Mouse (Mus musculus): ENCODE measurements around the gene Gm20388. TPM values are rescaled to one million over a fixed set of nuclear protein-coding genes. Genes with fewer than 3 reads are reported as not detected.

Gm20388 gene
- polyA plus RNA-seq, 1 experiment from 2014 or later, result not detected

DNA sequence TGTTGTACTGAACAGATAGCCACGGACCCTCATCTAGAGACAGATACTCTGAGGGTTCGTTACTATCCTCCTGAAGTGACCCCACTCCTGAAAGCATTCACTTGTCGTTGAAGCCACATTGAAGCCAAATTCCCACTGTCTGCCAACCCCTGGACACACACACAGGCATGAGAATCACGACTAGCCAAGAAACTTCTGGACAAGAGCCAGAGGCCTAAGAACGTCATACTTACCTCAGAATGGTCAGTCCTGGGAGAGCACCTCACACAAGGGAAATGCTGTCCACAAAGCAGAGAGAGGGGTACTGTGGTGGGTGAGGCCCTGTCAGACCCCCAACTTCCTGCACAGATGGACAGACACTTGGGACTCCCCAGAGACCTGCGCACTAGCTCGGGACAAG is 1985.3 kb downstream of the Gm20388 start:
- Histone ChIP-seq H3K4me2 (no peak overlapping the region), H3K9me3 (ENCODE audit: control insufficient read depth, low read length) (no peaks in the 10 kb centered on the region), H3K27me3 (ENCODE audit: control insufficient read depth, insufficient read depth, low read length) (no peaks in the 10 kb centered on the region), H3K9ac (ENCODE audit: low read length) (no peak overlapping the region), H3K4me1 (ENCODE audit: control insufficient read depth, insufficient read depth, low read length) (peaks cover 36% of the 10 kb centered on the region), H3K27ac (ENCODE audit: low read depth, low read length) (no peak overlapping the region), H3K4me3 (ENCODE audit: low read depth, low read length) (no peak overlapping the region), H3K36me3 (ENCODE audit: control insufficient read depth, insufficient read depth, low read length) (no peaks in the 10 kb centered on the region)
- WGBS, result 84% methylated on average over 7 of the region's 7 CpGs
- ATAC-seq (ENCODE audit: low FRiP score) (no peak), DNase-seq (ENCODE audit: low spot score, missing footprints) (no peak)

DNA sequence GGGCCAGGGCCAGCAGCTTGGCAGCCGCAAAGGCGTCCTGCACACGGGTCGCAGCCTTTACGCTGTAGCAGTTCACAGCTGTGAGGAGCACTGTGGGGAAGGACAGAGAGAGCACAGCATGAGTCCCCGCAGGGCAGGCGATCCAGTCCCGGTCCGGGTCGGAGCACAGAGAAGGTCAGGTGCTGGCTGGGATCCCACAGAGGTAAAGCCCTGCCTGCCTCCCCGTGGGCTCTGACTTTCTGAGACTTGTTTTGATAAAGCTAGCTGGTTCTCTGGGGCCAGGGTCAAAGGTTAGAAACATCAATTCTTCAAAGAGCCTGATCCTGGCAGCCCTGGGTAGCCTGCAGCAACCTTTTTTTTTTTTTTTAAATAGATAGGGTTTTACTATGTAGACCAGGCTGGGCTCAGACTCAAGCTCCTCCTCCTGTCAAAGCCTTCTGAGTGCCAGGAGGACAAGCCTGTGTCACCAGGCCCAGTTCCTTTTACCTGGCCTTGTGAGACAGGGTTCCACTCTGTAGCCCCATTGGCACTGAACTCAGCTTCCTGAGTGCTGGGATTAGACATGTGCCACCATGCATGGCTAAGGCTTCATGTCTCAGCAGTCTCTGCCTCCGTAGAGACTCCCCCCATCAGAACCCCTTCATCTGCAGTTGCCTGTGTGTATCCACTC is 1986.0 kb downstream of the Gm20388 start:
- Histone ChIP-seq H3K36me3 (ENCODE audit: control insufficient read depth, insufficient read depth, low read length) (no peaks in the 10 kb centered on the region), H3K9me3 (ENCODE audit: control insufficient read depth, low read length) (no peaks in the 10 kb centered on the region), H3K9ac (ENCODE audit: low read length) (no peak overlapping the region), H3K27me3 (ENCODE audit: control insufficient read depth, insufficient read depth, low read length) (no peaks in the 10 kb centered on the region), H3K4me2 (no peak overlapping the region; the same call in 1 of the 2 replicates), H3K27ac (ENCODE audit: low read depth, low read length) (no peak overlapping the region), H3K4me1 (ENCODE audit: control insufficient read depth, insufficient read depth, low read length) (peaks cover 37% of the 10 kb centered on the region), H3K4me3 (ENCODE audit: low read depth, low read length) (no peak overlapping the region)
- 28% methylated on average over 12 of the region's 12 CpGs for WGBS
- ATAC-seq (ENCODE audit: low FRiP score) (no peak), DNase-seq (ENCODE audit: low spot score, missing footprints) (no peak)

GRCm38 (mm10) chr8:121897205-121897604 is 1986.6 kb downstream of the Gm20388 start:
- DNase-seq (ENCODE audit: low spot score, missing footprints) (no peak), ATAC-seq (ENCODE audit: low FRiP score) (no peak)
- Histone ChIP-seq H3K27ac (ENCODE audit: low read depth, low read length) (0 out of 2 replicates have a peak overlapping the region, but pooled peaks have one; percentile 79), H3K36me3 (ENCODE audit: control insufficient read depth, insufficient read depth, low read length) (no peaks in the 10 kb centered on the region), H3K27me3 (ENCODE audit: control insufficient read depth, insufficient read depth, low read length) (no peaks in the 10 kb centered on the region), H3K9me3 (ENCODE audit: control insufficient read depth, low read length) (no peaks in the 10 kb centered on the region), H3K4me2 (no peak overlapping the region), H3K4me1 (ENCODE audit: control insufficient read depth, insufficient read depth, low read length) (peaks cover 39% of the 10 kb centered on the region), H3K4me3 (ENCODE audit: low read depth, low read length) (no peak overlapping the region), H3K9ac (ENCODE audit: low read length) (no peak overlapping the region)
- WGBS, result 77% methylated on average over 9 of the region's 9 CpGs

DNA sequence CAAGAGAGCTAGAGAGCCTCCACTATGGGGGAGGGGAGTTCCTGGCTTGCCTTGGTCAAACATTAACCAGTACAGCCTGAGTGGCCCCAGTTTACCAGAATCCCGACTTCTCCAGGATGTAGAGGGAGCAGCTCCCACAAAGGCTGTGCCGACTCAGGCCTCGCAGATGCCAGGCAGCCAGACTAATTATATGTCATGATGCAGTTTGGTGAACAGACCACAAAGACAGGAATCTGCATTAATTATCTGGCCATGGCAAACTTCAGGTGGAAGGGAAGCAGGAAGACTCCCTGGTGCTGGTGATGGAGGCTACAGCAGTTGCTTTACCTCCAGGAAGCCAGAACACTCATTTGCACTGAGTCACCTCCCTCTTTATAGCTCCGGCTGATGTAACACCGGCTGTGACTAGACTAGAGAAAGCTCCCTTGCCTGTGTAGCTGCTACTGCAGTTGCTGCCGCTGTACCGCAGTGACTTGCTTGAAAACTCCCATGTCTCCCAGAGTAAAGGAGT is 1987.3 kb downstream of the Gm20388 start:
- Histone ChIP-seq H3K9ac (ENCODE audit: low read length) (peak overlapping the region; percentile 58), H3K4me3 (ENCODE audit: low read depth, low read length) (no peak overlapping the region), H3K36me3 (ENCODE audit: control insufficient read depth, insufficient read depth, low read length) (no peaks in the 10 kb centered on the region), H3K27me3 (ENCODE audit: control insufficient read depth, insufficient read depth, low read length) (no peaks in the 10 kb centered on the region), H3K27ac (ENCODE audit: low read depth, low read length) (peak overlapping the region; percentile 79), H3K4me1 (ENCODE audit: control insufficient read depth, insufficient read depth, low read length) (peaks cover 39% of the 10 kb centered on the region), H3K4me2 (peak overlapping the region; percentile 17), H3K9me3 (ENCODE audit: control insufficient read depth, low read length) (no peaks in the 10 kb centered on the region)
- DNase-seq (ENCODE audit: low spot score, missing footprints) (no peak), ATAC-seq (ENCODE audit: low FRiP score) (no peak)
- WGBS, result 30% methylated on average over 7 of the region's 7 CpGs

DNA sequence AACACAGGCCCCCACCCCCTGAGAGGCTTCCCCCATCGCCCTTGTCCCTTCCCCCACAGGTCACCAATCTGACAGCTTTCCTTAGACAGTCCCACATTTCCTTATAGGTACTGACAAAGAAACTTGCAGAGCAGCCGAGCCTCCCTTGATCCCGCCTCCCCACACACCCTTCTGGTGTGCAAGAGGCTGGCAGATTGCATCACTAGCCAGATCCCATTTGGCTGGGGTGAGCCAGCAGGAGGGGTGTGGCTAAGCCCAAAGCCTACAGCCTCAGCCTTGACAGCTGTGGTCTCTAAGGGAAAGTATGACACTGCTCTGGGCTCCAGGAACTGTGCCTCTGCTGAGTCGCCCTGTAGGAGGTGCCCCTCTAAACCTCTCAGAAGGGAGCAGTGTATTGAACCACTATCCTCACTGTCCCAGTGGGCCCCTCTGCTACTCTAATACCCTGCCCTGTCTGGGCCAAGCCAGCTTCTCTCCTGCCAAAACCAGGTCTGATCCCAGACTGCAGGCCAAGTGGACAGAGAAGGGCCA is 1987.8 kb downstream of the Gm20388 start:
- Histone ChIP-seq H3K4me1 (ENCODE audit: control insufficient read depth, insufficient read depth, low read length) (peaks cover 39% of the 10 kb centered on the region), H3K4me2 (peak overlapping the region; percentile 21), H3K9ac (ENCODE audit: low read length) (peak overlapping the region; percentile 58), H3K27ac (ENCODE audit: low read depth, low read length) (peak overlapping the region; percentile 79), H3K27me3 (ENCODE audit: control insufficient read depth, insufficient read depth, low read length) (no peaks in the 10 kb centered on the region), H3K9me3 (ENCODE audit: control insufficient read depth, low read length) (no peaks in the 10 kb centered on the region), H3K36me3 (ENCODE audit: control insufficient read depth, insufficient read depth, low read length) (no peaks in the 10 kb centered on the region), H3K4me3 (ENCODE audit: low read depth, low read length) (no peak overlapping the region)
- 5% methylated on average over 4 of the region's 4 CpGs for WGBS
- ATAC-seq (ENCODE audit: low FRiP score) (peak; percentile 88), DNase-seq (ENCODE audit: low spot score, missing footprints) (peak; percentile 93)

DNA sequence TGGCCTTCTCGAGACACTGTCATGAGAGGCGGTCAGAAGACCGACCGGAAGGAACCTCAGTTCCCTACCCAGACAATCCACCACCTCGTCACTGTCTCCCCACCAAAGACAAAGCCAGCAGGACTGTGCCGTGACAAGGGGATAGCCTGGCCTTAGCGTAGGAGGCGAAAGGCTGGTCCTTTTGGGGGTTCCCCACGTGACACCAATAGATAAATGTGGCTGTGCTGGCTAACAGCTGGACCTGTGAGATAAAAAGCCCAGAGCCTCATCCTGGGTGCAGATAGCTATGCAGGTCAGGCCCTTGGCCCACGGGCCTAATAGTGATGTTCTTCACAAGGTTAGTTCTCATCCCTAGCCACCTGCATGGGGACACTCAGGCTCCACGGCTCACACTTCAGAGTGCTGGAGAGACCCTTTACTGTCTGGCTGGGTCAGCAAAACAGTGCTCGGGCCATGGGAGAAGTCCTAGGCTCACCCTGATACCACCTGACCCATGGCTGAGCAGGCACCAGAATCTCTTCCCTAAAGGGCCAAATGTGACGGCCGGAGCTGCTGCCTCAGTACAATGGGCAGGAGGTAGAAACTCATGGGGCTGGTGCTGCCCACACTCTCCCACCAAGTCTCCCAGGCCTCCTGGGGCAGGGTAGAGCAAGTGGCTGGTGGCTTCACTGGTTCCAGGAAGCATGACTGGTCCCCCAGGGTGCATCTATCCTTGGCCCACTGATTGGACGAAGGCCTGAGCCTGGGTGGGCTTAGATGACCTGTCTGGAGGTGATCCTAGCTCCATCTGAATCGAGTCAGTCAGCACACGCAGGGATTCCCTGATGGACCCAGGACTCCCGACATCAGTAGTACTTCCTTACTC is 1988.8 kb downstream of the Gm20388 start:
- WGBS, result 69% methylated on average over 18 of the region's 18 CpGs
- no peaks in the 10 kb centered on the region for H3K36me3 ChIP-seq (ENCODE audit: control insufficient read depth, insufficient read depth, low read length)
- no peaks in the 10 kb centered on the region for H3K27me3 ChIP-seq (ENCODE audit: control insufficient read depth, insufficient read depth, low read length)
- peak overlapping the region; percentile 79 for H3K27ac ChIP-seq (ENCODE audit: low read depth, low read length)
- 0 out of 2 replicates have a peak, but pooled peaks have one; percentile 8 for ATAC-seq (ENCODE audit: low FRiP score)
- H3K4me2 ChIP-seq, result no peak overlapping the region
- H3K4me1 ChIP-seq (ENCODE audit: control insufficient read depth, insufficient read depth, low read length), result peaks cover 39% of the 10 kb centered on the region
- DNase-seq (ENCODE audit: low spot score, missing footprints), result no peak
- no peak overlapping the region; the same call in 1 of the 2 replicates for H3K9ac ChIP-seq (ENCODE audit: low read length)
- H3K9me3 ChIP-seq (ENCODE audit: control insufficient read depth, low read length), result no peaks in the 10 kb centered on the region
- H3K4me3 ChIP-seq (ENCODE audit: low read depth, low read length), result no peak overlapping the region

DNA sequence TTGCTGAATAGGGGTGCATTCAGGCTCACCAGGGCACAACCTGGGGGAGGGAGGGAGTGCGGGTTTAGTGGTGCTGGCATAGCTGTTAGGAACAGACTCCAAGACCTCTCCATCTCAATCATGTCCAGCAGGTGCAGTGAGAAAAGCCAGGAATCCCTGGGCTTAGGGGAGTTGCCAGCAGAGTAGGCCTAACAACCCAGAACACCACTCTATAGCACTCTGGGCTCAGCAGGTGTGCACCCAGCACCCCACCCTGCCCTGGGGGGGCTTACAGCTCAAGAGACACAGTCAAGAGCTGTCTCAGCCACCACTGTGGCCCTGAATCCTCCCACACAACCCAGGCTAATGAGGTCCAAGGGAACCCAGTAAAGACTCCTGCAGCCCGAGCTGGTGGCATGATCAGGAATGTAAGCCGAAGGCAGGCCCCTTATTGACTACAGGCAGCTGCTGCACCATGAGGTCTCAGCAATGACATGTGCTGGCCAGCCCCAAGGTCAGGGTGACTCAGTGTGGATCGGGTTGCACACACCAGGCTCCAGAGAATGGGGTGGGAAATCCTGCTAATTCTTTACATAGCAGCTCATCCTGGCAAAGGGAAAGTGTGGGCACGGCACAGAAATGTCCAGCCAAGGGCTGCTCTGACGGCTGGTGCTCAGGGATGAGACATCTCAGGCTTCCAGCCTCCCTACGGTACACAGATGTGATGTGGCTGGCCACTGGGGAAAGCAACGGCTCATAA is 1991.0 kb downstream of the Gm20388 start:
- WGBS, result 64% methylated on average over 8 of the region's 8 CpGs
- H3K27me3 ChIP-seq (ENCODE audit: control insufficient read depth, insufficient read depth, low read length), result no peaks in the 10 kb centered on the region; the same call in 1 of the 2 replicates
- H3K4me3 ChIP-seq (ENCODE audit: low read depth, low read length), result no peak overlapping the region
- H3K9me3 ChIP-seq (ENCODE audit: control insufficient read depth, low read length), result no peaks in the 10 kb centered on the region
- peaks cover 45% of the 10 kb centered on the region for H3K4me1 ChIP-seq (ENCODE audit: control insufficient read depth, insufficient read depth, low read length)
- peak; percentile 57 for DNase-seq (ENCODE audit: low spot score, missing footprints)
- H3K36me3 ChIP-seq (ENCODE audit: control insufficient read depth, insufficient read depth, low read length), result no peaks in the 10 kb centered on the region
- ATAC-seq (ENCODE audit: low FRiP score), result no peak
- H3K27ac ChIP-seq (ENCODE audit: low read depth, low read length), result no peak overlapping the region
- H3K4me2 ChIP-seq, result no peak overlapping the region
- H3K9ac ChIP-seq (ENCODE audit: low read length), result peak overlapping the region; percentile 27; the same call in 1 of the 2 replicates

GRCm38 (mm10) chr8:121903977-121904376 is 1993.3 kb downstream of the Gm20388 start:
- H3K27ac ChIP-seq (ENCODE audit: low read depth, low read length), result no peak overlapping the region
- peak; percentile 64 for DNase-seq (ENCODE audit: low spot score, missing footprints)
- no peak overlapping the region for H3K4me2 ChIP-seq
- no peaks in the 10 kb centered on the region for H3K9me3 ChIP-seq (ENCODE audit: control insufficient read depth, low read length)
- peaks cover 3% of the 10 kb centered on the region; the same call in 1 of the 2 replicates for H3K27me3 ChIP-seq (ENCODE audit: control insufficient read depth, insufficient read depth, low read length)
- WGBS, result 71% methylated on average over 6 of the region's 6 CpGs
- no peak for ATAC-seq (ENCODE audit: low FRiP score)
- H3K4me1 ChIP-seq (ENCODE audit: control insufficient read depth, insufficient read depth, low read length), result peaks cover 27% of the 10 kb centered on the region
- H3K36me3 ChIP-seq (ENCODE audit: control insufficient read depth, insufficient read depth, low read length), result no peaks in the 10 kb centered on the region
- H3K9ac ChIP-seq (ENCODE audit: low read length), result no peak overlapping the region
- no peak overlapping the region for H3K4me3 ChIP-seq (ENCODE audit: low read depth, low read length)

All from midbrain, embryonic 11.5 days (tissue).